Mouse (Mus musculus): ENCODE results near the gene Mtmr11.
A peak's percentile ranks its signal among the peaks of the same experiment; 100 is the strongest.
"Not testable (repeated sequence)": the region's sequence is repeated elsewhere in the genome, so short reads cannot be mapped to it uniquely, and the experiment has no call there.

Gene Mtmr11

DNA sequence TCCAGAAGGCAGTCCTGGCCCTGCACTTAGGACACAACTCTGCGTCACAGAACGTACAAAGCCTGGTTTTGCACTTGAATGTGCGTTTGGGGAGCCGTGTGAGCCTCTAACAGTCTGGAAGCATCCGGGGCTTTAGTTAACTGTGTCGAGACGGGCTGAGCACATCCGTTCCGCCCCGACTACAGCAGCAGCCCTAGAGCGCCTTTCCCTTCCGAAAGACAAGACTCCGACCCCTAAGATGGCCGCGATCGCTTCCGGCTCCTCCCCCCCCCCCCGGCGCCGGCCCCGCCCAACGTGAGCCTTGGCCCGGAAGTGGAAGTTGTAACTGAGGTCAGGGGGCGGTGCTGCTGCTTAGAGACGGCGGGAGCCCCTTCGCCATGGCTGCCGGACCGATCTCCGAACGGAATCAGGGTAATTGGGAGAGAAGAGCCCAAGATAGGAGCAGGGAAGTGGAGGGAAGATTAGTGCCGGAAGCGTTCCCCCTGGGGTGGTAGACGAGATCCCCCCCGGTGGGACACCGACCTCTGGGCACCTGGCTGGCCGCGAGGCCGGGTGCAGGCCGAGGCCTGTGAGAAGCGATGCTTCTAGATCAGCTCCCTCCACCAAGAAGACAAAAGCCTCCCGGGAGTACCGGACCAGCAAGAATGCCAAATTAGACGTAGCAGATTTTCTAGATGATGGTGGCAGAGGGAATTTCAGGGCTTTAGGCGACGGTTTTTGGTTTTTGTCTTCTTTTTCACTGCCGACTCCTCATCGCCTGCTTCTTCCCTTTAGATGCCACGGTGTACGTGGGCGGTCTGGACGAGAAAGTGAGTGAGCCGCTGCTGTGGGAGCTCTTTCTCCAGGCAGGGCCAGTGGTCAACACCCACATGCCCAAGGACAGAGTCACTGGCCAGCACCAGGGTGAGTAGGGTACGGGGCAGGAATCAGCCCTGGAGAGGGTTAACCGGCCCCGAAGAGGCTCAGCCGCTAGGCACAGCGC is 10.7 kb downstream of the Mtmr11 start, which contains the start of gene Sf3b4:
Gene Sf3b4, plus strand, starts transcription at position 136 of the 982 bp plus-strand sequence.
- peak; percentile 91 for DNase-seq (ENCODE audit: low spot score)

DNA sequence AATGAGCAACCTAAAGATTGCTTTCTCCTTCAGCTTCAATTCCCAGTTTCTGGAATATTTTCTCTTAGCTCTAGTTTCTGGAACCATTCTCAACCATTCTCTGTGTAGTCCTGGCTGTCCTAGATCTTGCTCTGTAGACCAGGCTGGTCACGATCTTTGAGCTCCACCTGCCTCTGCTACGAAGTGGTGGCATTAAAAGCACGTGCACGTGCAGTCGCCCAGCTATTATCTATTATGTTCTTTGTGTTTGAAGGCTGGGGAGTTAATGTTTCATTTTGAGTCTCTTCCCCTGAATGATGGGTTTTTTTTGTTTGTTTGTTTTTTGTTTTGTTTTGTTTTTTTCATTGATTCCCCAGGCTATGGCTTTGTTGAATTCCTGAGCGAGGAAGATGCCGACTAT is 11.4 kb downstream of the Mtmr11 start:
- DNase-seq (ENCODE audit: low spot score) = no peak

DNA sequence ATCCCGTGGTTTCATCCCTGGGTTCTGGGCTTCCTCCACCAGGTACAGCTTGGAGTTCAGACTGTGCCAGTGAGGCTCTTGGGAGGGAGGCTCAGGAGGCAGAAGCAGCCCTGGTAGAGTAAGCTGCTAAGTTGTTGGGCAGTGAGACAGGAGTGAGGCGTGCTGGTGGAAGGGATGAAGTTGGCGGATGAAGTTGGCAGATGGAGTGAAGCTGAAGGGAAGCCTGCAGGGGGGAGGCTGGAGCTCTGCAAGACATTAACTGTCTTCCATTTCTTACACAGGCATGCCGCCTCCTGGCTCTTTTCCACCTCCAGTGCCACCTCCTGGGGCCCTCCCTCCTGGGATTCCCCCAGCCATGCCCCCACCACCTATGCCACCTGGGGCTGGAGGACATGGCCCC is 12.2 kb downstream of the Mtmr11 start:
- DNase-seq (ENCODE audit: low spot score) = not testable (repeated sequence)

DNA sequence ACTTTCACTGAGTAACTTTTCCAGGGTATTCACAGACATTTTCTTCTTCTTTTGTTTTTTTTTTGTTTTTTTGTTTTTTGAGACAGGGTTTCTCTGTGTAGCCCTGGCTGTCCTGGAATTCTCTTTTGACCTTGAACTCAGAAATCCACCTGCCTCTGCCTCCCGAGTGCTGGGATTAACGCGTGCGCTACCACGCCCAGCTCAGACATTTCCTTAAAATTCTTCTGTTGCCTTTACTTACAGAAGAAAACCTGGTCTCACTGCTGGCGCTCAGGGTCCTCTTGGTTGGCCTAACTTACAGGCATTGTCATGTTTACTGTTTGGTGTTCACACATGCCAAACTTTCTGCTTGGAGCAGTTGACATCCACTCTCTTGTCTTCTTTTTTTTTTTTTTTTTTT is 13.4 kb downstream of the Mtmr11 start:
- DNase-seq (ENCODE audit: low spot score) = no peak

DNA sequence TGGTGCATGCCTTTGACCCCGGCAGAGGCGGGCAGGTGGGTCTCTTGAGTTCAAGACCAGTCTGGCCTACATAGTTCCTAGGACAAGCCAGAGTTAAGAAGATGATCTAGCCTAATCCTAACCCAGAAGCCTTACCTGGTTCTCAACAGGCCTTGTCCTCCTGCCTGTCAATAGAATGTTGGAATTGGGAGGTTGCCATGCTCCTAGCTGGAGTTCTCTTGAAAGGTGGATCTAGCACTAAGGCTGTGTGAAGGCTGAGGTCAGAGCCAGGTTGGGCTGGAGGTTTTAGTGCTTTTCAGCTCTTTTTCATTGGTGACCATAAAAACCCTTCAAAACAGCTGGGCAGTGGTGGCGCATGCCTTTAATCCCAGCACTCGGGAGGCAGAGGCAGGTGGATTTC is 16.6 kb downstream of the Mtmr11 start:
- DNase-seq (ENCODE audit: low spot score) = no peak

DNA sequence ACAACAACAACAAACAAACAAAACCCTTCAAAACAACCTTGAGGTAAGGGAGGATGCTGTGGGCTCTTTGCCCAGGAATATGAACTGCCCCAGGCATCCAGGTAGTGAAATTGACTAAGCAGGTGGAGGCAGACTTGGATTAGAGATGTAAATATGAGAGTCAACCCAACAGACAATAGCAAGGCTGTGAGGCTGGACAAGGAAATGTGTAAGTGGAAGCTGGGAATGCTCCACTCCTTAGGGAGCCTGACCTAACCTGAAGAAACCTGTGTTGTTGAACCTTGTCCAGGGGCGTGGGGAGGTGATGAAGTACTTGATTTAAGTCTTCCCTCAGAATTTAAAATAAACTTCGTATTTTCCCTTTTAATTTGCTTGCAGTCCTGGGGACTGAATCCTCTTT is 17.1 kb downstream of the Mtmr11 start:
- DNase-seq (ENCODE audit: low spot score) = no peak

DNA sequence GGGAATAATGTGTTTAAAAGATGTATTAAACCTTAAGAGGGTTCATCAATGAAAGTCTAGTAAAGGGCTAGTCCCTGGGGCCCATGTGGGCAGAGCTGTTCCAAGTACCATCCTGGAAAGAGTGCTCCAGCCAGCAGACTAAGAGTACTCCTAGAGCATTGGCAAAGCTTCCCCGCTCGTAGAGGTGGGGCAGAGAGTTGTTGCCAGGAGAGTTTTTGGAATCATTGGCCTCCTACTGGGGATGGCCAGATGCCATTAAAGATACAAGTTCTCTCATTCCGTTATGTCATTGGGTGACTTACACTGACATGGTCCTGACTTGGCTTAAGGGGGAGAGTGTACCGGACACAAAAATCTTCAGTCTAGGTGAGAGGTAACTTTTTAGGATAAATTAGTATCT is 17.7 kb downstream of the Mtmr11 start:
- peak; percentile 84 for DNase-seq (ENCODE audit: low spot score)

DNA sequence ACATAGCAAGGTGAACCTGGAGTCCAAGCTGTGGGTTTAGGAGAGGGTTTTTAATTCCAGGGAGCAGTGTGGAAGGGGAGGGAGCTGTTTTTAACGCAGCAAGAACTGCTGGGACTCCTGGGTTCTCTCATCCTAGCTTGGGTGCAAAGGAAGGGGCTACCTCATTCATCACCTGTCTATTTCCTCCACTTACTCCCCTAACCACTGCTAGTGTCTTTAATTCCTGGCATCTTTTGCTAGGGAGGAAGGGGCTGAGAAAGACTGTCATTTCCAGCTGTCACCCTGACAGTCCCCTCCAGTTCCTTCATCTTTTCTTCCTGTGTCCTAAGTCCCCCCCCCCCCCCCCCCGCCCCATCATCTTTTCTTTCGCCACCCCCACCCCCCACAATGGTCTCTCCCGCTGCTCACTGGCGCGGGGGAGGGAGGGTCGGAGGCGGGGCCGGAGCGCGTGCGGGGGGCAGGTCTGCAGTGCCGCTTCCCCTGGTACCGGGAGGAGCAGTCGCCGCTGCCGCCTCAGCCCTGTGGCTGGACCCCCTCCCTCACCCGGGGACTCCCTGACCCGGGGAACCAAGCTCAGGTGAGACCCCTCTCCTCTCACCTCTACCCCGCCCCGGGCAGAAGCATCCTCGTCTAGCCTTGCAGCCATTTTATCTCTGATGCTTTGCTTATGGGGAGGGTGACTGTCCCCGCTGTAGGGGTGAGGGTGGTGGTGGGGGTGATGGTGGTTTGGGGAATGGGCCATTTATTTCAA is 19.1 kb downstream of the Mtmr11 start, which contains the start of gene Sv2a:
Gene Sv2a, plus strand, starts transcription at position 425 of the 751 bp plus-strand sequence.
- DNase-seq (ENCODE audit: low spot score) = no peak

DNA sequence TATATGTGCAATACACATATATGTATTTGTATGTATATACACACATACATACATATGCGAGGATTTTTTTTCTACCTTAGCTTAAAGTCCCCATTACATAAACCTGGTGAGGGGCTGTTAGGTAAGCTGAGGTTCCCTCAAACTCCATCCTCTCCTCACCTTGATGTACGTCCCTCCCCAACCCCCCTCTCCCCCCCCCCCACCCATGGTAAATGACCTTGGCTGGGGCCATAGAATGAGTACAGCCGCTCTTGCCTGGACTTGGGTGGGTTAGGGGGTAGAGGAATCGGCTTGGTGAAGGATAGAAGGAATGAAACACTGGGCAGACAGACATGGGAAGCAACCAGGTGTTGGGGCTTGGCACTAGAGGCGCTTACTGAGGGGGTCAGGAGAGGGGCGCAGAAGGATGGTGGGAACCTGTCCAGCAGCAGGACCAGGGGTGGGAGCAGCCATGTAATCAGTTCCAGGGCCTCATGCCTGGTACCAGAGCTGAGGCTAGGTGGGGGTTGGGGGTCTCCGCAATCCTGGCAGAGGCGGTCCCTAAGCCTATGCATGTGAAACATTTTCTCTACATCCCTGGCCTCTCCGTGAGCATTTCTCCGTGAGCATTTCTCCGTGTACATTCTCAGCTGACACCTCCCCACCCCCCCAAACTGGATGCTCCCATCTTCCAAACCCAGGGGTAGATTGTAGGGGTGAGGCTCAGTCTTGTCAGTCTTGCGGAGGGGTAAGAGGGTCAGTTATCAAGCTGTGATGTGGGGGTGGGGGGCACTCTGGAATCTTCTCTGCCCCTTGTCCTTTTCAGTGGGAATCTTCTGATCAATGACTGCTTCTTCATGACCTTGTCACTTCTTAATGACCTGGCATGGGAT is 19.9 kb downstream of the Mtmr11 start:
- DNase-seq (ENCODE audit: low spot score) = no peak

DNA sequence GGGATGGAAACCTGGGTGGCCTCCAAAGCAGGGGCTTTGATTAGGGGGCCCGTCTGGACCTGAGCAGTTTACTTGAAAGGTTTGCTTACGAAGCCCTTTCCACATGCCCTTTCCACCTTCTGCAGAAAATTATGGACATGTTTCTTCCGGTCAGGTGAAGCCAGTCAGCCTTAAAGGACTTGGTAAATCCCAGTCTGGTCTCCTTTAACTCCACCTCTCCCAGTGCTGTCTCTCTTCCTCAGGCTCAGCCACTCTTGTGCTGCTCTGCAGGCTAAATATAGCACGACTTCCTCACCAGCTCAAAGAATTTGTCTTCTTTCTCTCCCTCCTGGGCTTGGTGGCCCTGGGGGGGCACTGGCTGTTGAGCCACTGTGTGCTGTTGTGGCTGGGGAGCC is 20.6 kb downstream of the Mtmr11 start:
- no peak for DNase-seq (ENCODE audit: low spot score)

DNA sequence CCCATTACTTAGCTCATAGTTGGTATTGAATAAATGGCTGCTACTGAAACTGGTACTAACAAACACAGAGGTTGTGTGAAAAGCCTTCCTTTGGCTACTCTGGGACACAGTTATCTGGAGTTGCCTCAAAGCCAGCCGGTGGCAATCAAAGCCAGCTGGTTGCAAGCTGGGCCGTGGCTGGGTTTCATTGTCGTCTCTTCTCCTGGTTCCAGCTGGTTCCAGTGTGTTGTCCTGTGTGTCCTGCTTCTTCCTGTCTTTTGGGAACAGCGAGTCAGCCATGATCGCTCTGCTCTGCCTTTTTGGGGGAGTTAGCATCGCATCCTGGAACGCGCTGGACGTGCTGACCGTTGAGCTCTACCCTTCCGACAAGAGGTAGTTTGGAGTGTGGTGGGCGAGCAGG is 31.2 kb downstream of the Mtmr11 start:
- DNase-seq (ENCODE audit: low spot score) = no peak

DNA sequence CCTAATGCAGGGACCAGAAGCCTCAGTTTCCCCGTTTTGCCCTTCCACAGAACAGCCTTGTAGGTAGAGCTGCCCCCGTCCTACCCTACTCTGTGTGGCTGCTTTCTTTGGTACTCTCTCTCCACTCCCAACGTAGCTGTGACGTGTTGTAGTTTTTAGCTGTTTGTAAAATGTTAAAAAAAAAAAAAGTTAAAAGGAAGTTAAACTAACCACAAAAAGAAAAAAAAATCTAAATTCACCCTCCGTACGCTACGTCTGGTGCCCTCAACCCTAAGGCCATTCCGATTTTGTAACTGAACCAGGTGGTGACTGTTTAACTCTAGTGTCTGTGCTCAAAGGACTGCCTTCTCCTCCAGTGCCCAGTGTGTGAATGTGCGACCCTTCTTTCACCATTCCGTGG is 33.2 kb downstream of the Mtmr11 start:
- DNase-seq (ENCODE audit: low spot score) = no peak

DNA sequence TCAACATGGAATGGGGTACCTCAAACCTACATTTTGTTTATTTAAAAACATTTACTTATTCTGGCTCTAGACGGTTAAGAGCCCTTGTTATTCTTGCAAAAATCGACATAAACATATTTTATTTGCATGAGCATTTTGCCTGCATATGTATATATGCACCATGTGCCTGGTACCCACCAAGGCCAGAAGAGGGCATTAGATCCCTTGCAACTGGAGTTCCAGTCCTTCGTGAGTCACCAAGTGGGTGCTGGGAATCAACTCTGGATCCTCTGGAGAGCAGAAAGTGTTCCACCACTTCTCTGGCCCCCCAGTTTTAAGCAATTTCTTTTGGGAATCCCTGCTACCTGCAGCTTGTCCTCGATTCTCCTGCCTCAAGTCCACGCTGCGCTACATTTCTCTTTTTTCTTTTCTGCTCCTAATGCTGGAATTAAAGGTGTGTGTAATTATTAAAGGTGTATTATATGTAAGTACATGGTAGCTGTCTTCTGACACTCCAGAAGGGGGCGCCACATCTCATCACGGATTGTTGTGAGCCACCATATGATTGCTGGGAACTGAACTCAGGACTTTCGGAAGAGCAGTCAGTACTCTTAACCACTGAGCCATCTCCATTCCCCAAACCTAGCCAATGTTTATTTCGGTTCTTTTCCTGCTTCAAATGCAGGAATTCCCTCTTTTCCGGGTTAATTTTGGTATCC is 34.0 kb downstream of the Mtmr11 start:
- no peak for DNase-seq (ENCODE audit: low spot score)

DNA sequence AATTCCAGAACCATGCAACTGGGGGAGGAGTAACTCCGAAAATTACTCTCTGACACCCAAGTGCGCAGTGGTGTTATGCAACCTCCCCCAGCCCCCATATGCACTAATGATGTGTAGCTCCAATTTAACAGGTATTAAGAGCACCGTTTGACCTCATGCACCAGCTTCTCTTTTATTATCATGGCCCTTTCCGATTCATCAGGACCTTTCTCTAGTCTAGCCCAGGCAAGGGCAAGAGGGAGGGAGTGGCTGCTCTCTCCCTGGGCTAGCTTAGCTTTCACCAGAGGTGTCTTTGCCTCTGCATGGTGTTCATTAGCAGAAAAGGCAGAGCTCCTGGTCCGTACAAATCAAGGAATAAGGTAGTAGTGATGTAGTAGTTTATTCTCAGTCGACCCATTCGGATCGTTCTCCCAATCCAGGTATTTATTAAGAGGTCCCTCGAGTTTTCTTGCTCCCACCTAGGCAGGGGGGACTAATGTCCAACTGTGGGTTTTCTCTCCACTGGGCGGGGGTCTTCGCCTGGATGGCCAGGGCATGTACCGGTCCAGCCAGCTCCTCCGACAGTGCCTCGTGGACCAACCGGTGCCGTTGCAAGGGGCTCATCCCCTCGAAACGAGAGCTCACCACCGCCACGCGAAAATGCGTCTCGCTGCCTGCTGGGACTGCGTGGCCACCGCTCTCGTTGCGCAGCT is 34.8 kb downstream of the Mtmr11 start:
- no peak for DNase-seq (ENCODE audit: low spot score)

DNA sequence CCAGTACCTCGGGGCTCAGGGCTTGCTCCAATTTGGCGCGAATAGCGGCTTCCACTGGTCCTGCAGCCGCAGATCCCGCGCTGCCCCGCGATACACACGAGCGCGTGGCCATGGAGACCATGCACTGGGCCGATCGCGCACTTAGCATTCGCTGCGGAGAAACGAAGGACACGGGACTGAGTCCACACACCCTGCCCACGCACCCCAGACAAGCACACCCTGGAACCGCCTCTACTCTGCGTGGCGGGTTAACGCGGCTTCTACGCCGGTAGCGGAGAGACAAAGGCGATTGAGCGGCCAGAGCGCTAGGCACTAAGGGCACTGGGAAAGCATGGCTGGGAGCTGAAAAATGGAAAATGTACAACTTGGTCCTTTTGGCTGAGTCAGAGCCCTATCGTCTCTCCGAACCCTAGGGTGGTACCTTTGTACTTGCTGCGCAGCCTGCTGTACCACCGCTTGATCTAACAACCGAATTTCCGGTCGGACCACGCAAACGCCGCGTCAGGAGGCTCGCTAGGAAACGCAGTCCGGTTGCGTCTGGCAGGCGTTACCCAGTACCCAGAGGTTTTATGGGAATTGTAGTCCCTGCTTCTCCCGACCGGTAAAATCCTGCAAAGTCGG is 35.4 kb downstream of the Mtmr11 start:
- DNase-seq (ENCODE audit: low spot score) = peak; percentile 94

DNA sequence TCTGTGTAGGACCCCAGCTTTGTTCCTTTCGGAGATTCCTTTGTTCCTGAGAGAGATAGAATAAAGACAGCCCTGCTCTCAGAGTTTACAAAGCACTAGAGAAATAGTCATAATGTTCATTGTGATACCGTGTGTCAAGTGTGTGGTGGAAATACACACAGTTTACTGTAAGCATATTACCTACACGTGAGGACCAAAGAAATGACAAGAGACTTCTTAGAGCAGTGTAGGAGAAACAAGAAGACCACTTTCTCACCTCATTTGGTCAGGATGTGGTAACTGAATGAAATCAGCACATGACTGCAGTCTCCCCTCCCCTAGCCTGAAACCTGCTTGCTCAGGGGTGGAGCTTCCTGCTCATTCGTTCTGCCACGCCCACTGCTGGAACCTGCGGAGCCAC is 36.4 kb downstream of the Mtmr11 start:
- DNase-seq (ENCODE audit: low spot score) = peak; percentile 51

DNA sequence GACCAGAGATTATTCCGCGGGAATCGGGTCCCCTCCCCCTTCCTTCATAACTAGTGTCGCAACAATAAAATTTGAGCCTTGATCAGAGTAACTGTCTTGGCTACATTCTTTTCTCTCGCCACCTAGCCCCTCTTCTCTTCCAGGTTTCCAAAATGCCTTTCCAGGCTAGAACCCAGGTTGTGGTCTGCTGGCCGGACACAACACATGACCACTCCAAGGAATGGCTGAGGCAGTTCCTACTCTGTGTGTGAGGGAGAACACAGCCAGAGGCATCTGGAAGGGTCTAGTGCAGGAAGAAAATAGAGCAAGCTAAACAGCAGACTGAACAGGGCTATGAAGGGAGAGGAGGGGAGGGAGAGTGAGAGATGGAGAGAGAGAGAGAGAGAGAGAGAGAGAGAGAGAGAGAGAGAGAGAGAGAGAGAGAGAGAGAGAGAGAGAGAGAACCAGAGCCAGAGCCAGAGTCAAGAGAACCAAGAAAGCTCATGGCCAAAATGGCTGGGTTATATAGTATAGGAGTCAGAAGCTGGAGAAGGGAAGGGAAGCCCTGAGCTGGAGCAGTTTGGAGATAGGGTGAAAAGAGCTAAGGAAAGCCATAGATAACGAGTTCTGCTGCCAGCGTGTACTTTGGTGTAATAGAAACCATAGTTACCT is 36.9 kb downstream of the Mtmr11 start:
- not testable (repeated sequence) for DNase-seq (ENCODE audit: low spot score)

DNA sequence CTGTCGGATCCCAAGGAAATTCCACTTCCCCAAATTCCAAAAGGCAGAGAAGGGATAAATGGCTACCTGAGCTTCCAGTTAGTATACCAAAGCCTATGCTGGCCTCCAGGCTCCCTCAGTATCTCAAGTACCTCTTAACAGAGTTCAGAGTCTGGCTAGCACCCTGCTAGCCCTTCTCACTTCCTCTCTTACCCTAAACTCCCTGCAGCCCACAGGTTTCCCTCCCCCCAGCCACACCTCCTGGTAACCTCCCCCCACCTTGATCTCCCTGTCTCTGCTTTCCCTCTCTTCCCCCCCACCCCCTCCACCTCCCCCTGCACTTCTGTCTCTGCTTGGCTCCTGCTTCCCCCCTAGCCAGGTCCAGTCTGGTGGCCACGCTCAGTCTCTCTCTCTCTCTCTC is 37.9 kb downstream of the Mtmr11 start:
- DNase-seq (ENCODE audit: low spot score) = no peak

DNA sequence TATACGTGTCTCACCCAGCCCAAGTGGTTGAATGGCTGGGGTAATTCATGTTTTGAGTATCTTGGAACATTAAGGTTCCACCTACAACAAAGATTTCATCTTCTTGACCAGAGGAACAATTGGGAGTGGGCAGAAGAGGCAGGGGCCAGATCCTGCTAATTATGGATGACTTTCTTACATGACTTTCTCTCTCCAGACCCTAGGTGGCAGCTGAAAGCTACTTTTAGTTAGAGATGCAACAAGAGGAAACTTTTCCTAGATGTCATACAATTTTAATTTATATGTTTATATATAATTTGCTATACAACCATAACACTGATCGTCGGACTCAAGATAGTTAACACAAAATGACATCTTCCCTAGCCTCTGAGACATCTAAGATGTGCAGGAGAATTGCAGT is 46.0 kb downstream of the Mtmr11 start:
- DNase-seq (ENCODE audit: low spot score) = peak; percentile 51

DNA sequence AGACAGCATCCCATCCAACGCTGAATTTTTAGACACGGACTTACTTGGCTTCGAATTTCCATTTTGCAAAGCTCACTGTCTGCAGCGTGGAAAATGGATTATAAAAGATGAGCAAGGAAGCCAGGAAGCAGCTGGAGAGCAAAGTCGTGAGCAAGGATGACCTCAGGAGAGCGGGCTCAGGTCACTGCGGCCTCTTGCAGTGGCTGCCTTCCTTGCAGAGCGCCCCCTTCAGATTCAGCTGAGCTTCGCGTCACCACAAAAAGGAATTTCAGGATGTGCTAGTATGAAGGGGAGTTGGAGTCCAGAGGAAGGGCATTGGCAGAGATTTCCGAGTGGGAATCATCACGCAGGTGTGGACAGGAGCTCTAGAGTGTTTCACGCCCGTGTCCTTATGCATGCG is 47.4 kb downstream of the Mtmr11 start:
- DNase-seq (ENCODE audit: low spot score) = no peak

Measured in adipocyte (in vitro differentiated cells).